In genomic region chr15:95817501-95817900, GRCm38 (mm10) we compare ENCODE assay signal across 14 mouse cellular contexts. TPM values are rescaled to one million over a fixed set of nuclear protein-coding genes. Genes with fewer than 3 reads are reported as not detected.
A peak's percentile ranks its signal among the peaks of the same experiment; 100 is the strongest.
DNase-seq lines count a peak whose midpoint lies in the region; ATAC-seq and TF ChIP-seq lines count a peak whose summit lies in the region.
"Had no signal": no experiment of that assay in that cellular context is flagged by ENCODE, and none has a peak within 500 bp of the region (broad histone marks: within the 10 kb centered on the region; RNA-seq: fewer than 3 reads in every experiment).

No protein-coding gene starts in this region.

- H3K4me1 ChIP-seq in small intestine, adult 2 months (ENCODE audit: control insufficient read depth, insufficient read depth, insufficient read length, low read length), result peaks cover 19% of the 10 kb centered on the region; the same call in 1 of the 2 replicates

- no peaks in the 10 kb centered on the region for H3K27me3 ChIP-seq in small intestine, adult 2 months (ENCODE audit: control insufficient read depth, insufficient read depth, low read length)

- peak overlapping the region; percentile 1; the same call in 1 of the 2 replicates for H3K27ac ChIP-seq in left cerebral cortex, adult 2 months
- peak overlapping the region; percentile 9; the same call in 1 of the 2 replicates for H3K27ac ChIP-seq in small intestine, adult 2 months (ENCODE audit: insufficient read depth, low read depth, low read length)

- ATAC-seq in frontal cortex, adult (ENCODE audit: low TSS enrichment), result peak; percentile 97

- peaks cover 15% of the 10 kb centered on the region for H3K36me3 ChIP-seq in small intestine, adult 2 months (ENCODE audit: control insufficient read depth, insufficient read depth, low read length)
- H3K36me3 ChIP-seq: G1E had no signal

- intact Hi-C loops in left cerebral cortex, adult 2 months (cut with DNase I), result no loop called here
- intact Hi-C loops in left cerebral cortex, postnatal 4 days (cut with DNase I), result no loop called here
- intact Hi-C loops in left cerebral cortex, postnatal 25 days (cut with DNase I), result no loop called here

- no peak overlapping the region for H3K4me3 ChIP-seq in left cerebral cortex, adult 2 months
- H3K4me3 ChIP-seq in small intestine, adult 2 months (ENCODE audit: low read depth, low read length), result no peak overlapping the region
- H3K4me3 ChIP-seq: myocyte had no signal

- DNase-seq in frontal cortex, postnatal 25 days (ENCODE audit: low spot score in 2 of 2), result no peak
- DNase-seq in left cerebral cortex, adult 2 months (ENCODE audit: extremely low spot score in 1 of 2, low spot score in 2 of 2), result peak; percentile 58 to 62
- DNase-seq in left cerebral cortex, postnatal 4 days, result no peak
- DNase-seq in left cerebral cortex, postnatal 25 days (ENCODE audit: low spot score in 2 of 2), result peak; percentile 70 to 87
- no peak for DNase-seq in thymus, postnatal 36 days
- DNase-seq: cerebellum, adult 18-20 months; gastrocnemius, postnatal 14 days; heart, postnatal 4 days; lung, embryonic 14.5 days; spleen, adult 18-20 months had no signal

- no peak for TF ChIP-seq POLR2A in small intestine, adult 2 months (IDR thresholded peaks at IDR 0.05; ENCODE audit: low read depth, low read length)

- TF ChIP-seq CTCF in left cerebral cortex, adult 2 months (IDR thresholded peaks at IDR 0.05), result no peak
- no peak for TF ChIP-seq CTCF in small intestine, adult 2 months (IDR thresholded peaks at IDR 0.05; ENCODE audit: extremely low read depth, insufficient read length, insufficient replicate concordance, low read depth, low read length)

- 81% methylated on average over 3 of the region's 3 CpGs for WGBS in small intestine, adult 2 months

RNA-seq across cellular contexts. Expression of gene Ano6, which starts 26.9 kb away (rescaled TPM):
- total RNA-seq in left cerebral cortex, adult 2 months (2021), result 10 to 100 TPM; 22.6 to 24.7 TPM
- total RNA-seq in left cerebral cortex, postnatal 4 days (2021), result 10 to 100 TPM; 26.9 to 27.2 TPM
- 10 to 100 TPM; 21.1 to 22.2 TPM for total RNA-seq in left cerebral cortex, postnatal 25 days (2021)
- 15.1 and 172 TPM in 2 replicates for polyA plus RNA-seq in small intestine, adult 2 months (2012; rRNA removed)

Comparison
In these comparisons a context has a peak if more than half of its experiments do, and no peak if none do; other contexts are left out.
1. DNase-seq: peak in left cerebral cortex, adult 2 months (2 of 2) and left cerebral cortex, postnatal 25 days (2 of 2); none in frontal cortex, postnatal 25 days (0 of 2), left cerebral cortex, postnatal 4 days (single experiment) and thymus, postnatal 36 days (0 of 2).